ENCODE assay signal across 21 mouse cellular contexts in genomic region chr13:24862021-24862420, GRCm38 (mm10). TPM values are rescaled to one million over a fixed set of nuclear protein-coding genes. Genes with fewer than 3 reads are reported as not detected.
DNase-seq lines count a peak whose midpoint lies in the region; ATAC-seq and TF ChIP-seq lines count a peak whose summit lies in the region.
"Had no signal": no experiment of that assay in that cellular context is flagged by ENCODE, and none has a peak within 500 bp of the region (broad histone marks: within the 10 kb centered on the region; RNA-seq: fewer than 3 reads in every experiment).

No protein-coding gene starts in this region.

- H3K9ac ChIP-seq in hindbrain, postnatal 0 days (replicated peaks; ENCODE audit: low read length): no peak overlapping the region
- H3K9ac ChIP-seq in hindbrain, embryonic 16.5 days (ENCODE audit: low read depth, low read length): no peak overlapping the region
- 0 out of 2 replicates have a peak overlapping the region, but pooled peaks have one; percentile 12 for H3K9ac ChIP-seq in limb, embryonic 14.5 days (ENCODE audit: low read depth, low read length, severe bottlenecking)
- H3K9ac ChIP-seq: forebrain, embryonic 12.5 days; heart, embryonic 15.5 days; hindbrain, embryonic 15.5 days; neural tube, embryonic 12.5 days had no signal

- ATAC-seq in hindbrain, postnatal 0 days: no peak
- ATAC-seq in hindbrain, embryonic 16.5 days: no peak
- no peak for ATAC-seq in limb, embryonic 14.5 days (ENCODE audit: low FRiP score, low read depth)
- ATAC-seq: activated CD4-positive, CD25-positive, alpha-beta regulatory T cell, adult 4 months; intestine, postnatal 0 days had no signal

- TF ChIP-seq POLR2A in limb, embryonic 14.5 days (IDR thresholded peaks at IDR 0.05; ENCODE audit: borderline replicate concordance, extremely low read depth, insufficient read depth, insufficient read length): no peak

- WGBS in hindbrain, postnatal 0 days: 77% methylated on average over 7 of the region's 7 CpGs
- 73% methylated on average over 7 of the region's 7 CpGs for WGBS in hindbrain, embryonic 16.5 days
- 57% methylated on average over 7 of the region's 7 CpGs for WGBS in limb, embryonic 14.5 days
- WGBS in limb, embryonic 10.5 days: 84% methylated on average over 7 of the region's 7 CpGs

- no peak overlapping the region for H3K4me3 ChIP-seq in hindbrain, postnatal 0 days (ENCODE audit: low read length)
- no peak overlapping the region for H3K4me3 ChIP-seq in hindbrain, embryonic 16.5 days (ENCODE audit: low read length)
- no peak overlapping the region for H3K4me3 ChIP-seq in limb, embryonic 14.5 days (replicated peaks; ENCODE audit: low read length)
- no peak overlapping the region for H3K4me3 ChIP-seq in limb, embryonic 10.5 days
- H3K4me3 ChIP-seq: forebrain, embryonic 12.5 days; heart, embryonic 15.5 days; hindbrain, embryonic 15.5 days; megakaryocyte, embryonic 14.5 days; neural tube, embryonic 12.5 days had no signal

- no peaks in the 10 kb centered on the region for H3K27me3 ChIP-seq in hindbrain, postnatal 0 days (ENCODE audit: insufficient read depth, low read length)
- no peaks in the 10 kb centered on the region for H3K27me3 ChIP-seq in hindbrain, embryonic 16.5 days (replicated peaks; ENCODE audit: control insufficient read depth, insufficient read depth, low read length)
- no peaks in the 10 kb centered on the region for H3K27me3 ChIP-seq in limb, embryonic 14.5 days (ENCODE audit: control insufficient read depth, insufficient read depth, low read length)
- no peaks in the 10 kb centered on the region for H3K27me3 ChIP-seq in limb, embryonic 10.5 days (ENCODE audit: low read depth, poor library complexity, severe bottlenecking)
- H3K27me3 ChIP-seq: CH12.LX; forebrain, embryonic 12.5 days; heart, embryonic 15.5 days; hindbrain, embryonic 15.5 days; neural tube, embryonic 12.5 days had no signal

- H3K27ac ChIP-seq in hindbrain, postnatal 0 days: no peak overlapping the region
- no peak overlapping the region for H3K27ac ChIP-seq in hindbrain, embryonic 16.5 days (ENCODE audit: low read depth, low read length)
- no peak overlapping the region for H3K27ac ChIP-seq in limb, embryonic 14.5 days (replicated peaks; ENCODE audit: low read depth, low read length)
- H3K27ac ChIP-seq in limb, embryonic 10.5 days: no peak overlapping the region
- H3K27ac ChIP-seq: forebrain, embryonic 12.5 days; heart, embryonic 15.5 days; hindbrain, embryonic 15.5 days; neural tube, embryonic 12.5 days had no signal

- intact Hi-C loops in gastrocnemius, postnatal 36 days (cut with DNase I): no loop called here
- intact Hi-C loops in left cerebral cortex, postnatal 4 days (cut with DNase I): no loop called here

- H3K9me3 ChIP-seq in hindbrain, postnatal 0 days (ENCODE audit: low read length): no peaks in the 10 kb centered on the region
- H3K9me3 ChIP-seq in hindbrain, embryonic 16.5 days (ENCODE audit: control insufficient read depth, low read length): no peaks in the 10 kb centered on the region
- H3K9me3 ChIP-seq in limb, embryonic 14.5 days (ENCODE audit: control insufficient read depth, low read length): no peaks in the 10 kb centered on the region
- H3K9me3 ChIP-seq in limb, embryonic 10.5 days (replicated peaks): no peaks in the 10 kb centered on the region
- H3K9me3 ChIP-seq: forebrain, embryonic 12.5 days; G1E; heart, embryonic 15.5 days; hindbrain, embryonic 15.5 days; neural tube, embryonic 12.5 days had no signal

- no peak overlapping the region for H3K4me2 ChIP-seq in hindbrain, postnatal 0 days (ENCODE audit: low read depth, low read length)
- H3K4me2 ChIP-seq in hindbrain, embryonic 16.5 days (ENCODE audit: low read length): no peak overlapping the region
- H3K4me2 ChIP-seq in limb, embryonic 14.5 days (replicated peaks; ENCODE audit: low read depth, low read length, severe bottlenecking): no peak overlapping the region
- H3K4me2 ChIP-seq: forebrain, embryonic 12.5 days; heart, embryonic 15.5 days; hindbrain, embryonic 15.5 days; liver, embryonic 11.5 days; neural tube, embryonic 12.5 days had no signal

- no peaks in the 10 kb centered on the region for H3K4me1 ChIP-seq in hindbrain, postnatal 0 days (ENCODE audit: insufficient read depth, low read length)
- no peaks in the 10 kb centered on the region for H3K4me1 ChIP-seq in hindbrain, embryonic 16.5 days (ENCODE audit: control insufficient read depth, insufficient read depth, low read depth, low read length)
- H3K4me1 ChIP-seq in limb, embryonic 14.5 days (ENCODE audit: control insufficient read depth, insufficient read depth, low read length): peaks cover 2% of the 10 kb centered on the region; the same call in 1 of the 2 replicates
- H3K4me1 ChIP-seq in limb, embryonic 10.5 days: peaks cover 8% of the 10 kb centered on the region
- H3K4me1 ChIP-seq: forebrain, embryonic 12.5 days; heart, embryonic 15.5 days; hindbrain, embryonic 15.5 days; neural tube, embryonic 12.5 days had no signal

- TF ChIP-seq CTCF in hindbrain, postnatal 0 days (IDR thresholded peaks at IDR 0.05; ENCODE audit: low read depth): no peak

- H3K36me3 ChIP-seq in hindbrain, postnatal 0 days (ENCODE audit: insufficient read depth, low read length): 0 out of 2 replicates have a peak, but pooled peaks cover 4% of the 10 kb centered on the region
- peaks cover 6% of the 10 kb centered on the region for H3K36me3 ChIP-seq in hindbrain, embryonic 16.5 days (ENCODE audit: control insufficient read depth, insufficient read depth, low read length)
- H3K36me3 ChIP-seq in limb, embryonic 14.5 days (ENCODE audit: control insufficient read depth, insufficient read depth, low read length): no peaks in the 10 kb centered on the region
- no peaks in the 10 kb centered on the region for H3K36me3 ChIP-seq in limb, embryonic 10.5 days
- H3K36me3 ChIP-seq: forebrain, embryonic 12.5 days; G1E; heart, embryonic 15.5 days; hindbrain, embryonic 15.5 days; neural tube, embryonic 12.5 days had no signal

- DNase-seq in hindbrain, postnatal 0 days (ENCODE audit: low spot score): peak; percentile 5
- no peak for DNase-seq in limb, embryonic 14.5 days (ENCODE audit: low spot score)
- no peak for DNase-seq in limb, embryonic 10.5 days (ENCODE audit: low spot score)
- DNase-seq in brain, adult 2 months (ENCODE audit: low read depth, low spot score): peak; percentile 11
- peak; percentile 2 for DNase-seq in lung, postnatal 25 days (ENCODE audit: low spot score)
- no peak for DNase-seq in gastrocnemius, postnatal 36 days
- no peak for DNase-seq in left cerebral cortex, postnatal 4 days
- DNase-seq: gastrocnemius, postnatal 25 days had no signal

RNA-seq across cellular contexts. Expression of gene D130043K22Rik, which starts 17.1 kb away (rescaled TPM):
- total RNA-seq in hindbrain, postnatal 0 days (2014; rRNA removed): 11.3 and 13.0 TPM in 2 replicates
- polyA plus RNA-seq in hindbrain, postnatal 0 days (2015; fragmentation: Nextera tagmentation; extraction: Ambion mirVana): 6.1 TPM in 2 replicates
- polyA plus RNA-seq in hindbrain, embryonic 16.5 days (2015; fragmentation: Nextera tagmentation; extraction: Ambion mirVana): 9.5 and 9.6 TPM in 2 replicates
- 0.09 and 0.11 TPM in 2 replicates for polyA plus RNA-seq in limb, embryonic 14.5 days (2012; rRNA removed)
- 0.04 TPM in 2 replicates for polyA plus RNA-seq in limb, embryonic 14.5 days (2014; fragmentation: Nextera tagmentation; extraction: Ambion mirVana)
- 0.09 TPM in 1 of 2 replicates, not detected in the other for polyA plus RNA-seq in limb, embryonic 10.5 days (2016; fragmentation: Nextera tagmentation; extraction: Ambion mirVana)
- not detected for total RNA-seq in gastrocnemius, postnatal 36 days (2021)
- total RNA-seq in left cerebral cortex, postnatal 4 days (2021): 10 to 100 TPM; 19.1 to 22.2 TPM
- total RNA-seq: gastrocnemius, postnatal 25 days; heart, adult 8-10 months; hematopoietic stem cell, adult 5-6 weeks had no signal
- polyA plus RNA-seq: G1E; liver, embryonic 11.5 days had no signal

RNA-seq across cellular contexts. Expression of gene Tdp2, which starts 30.5 kb away (rescaled TPM):
- total RNA-seq in hindbrain, postnatal 0 days (2014; rRNA removed): 30.0 and 30.9 TPM in 2 replicates
- polyA plus RNA-seq in hindbrain, postnatal 0 days (2015; fragmentation: Nextera tagmentation; extraction: Ambion mirVana): 36.6 and 38.8 TPM in 2 replicates
- polyA plus RNA-seq in hindbrain, embryonic 16.5 days (2015; fragmentation: Nextera tagmentation; extraction: Ambion mirVana): 31.0 and 35.4 TPM in 2 replicates
- 66.9 and 68.2 TPM in 2 replicates for polyA plus RNA-seq in limb, embryonic 14.5 days (2012; rRNA removed)
- 41.5 and 51.9 TPM in 2 replicates for polyA plus RNA-seq in limb, embryonic 14.5 days (2014; fragmentation: Nextera tagmentation; extraction: Ambion mirVana)
- polyA plus RNA-seq in limb, embryonic 10.5 days (2016; fragmentation: Nextera tagmentation; extraction: Ambion mirVana): 74.4 and 74.5 TPM in 2 replicates
- total RNA-seq in gastrocnemius, postnatal 36 days (2021): 1 to 10 TPM; 6.0 to 9.0 TPM
- 10 to 100 TPM; 22.4 to 22.6 TPM for total RNA-seq in left cerebral cortex, postnatal 4 days (2021)

RNA-seq across cellular contexts. Expression of gene Acot13, which starts 30.7 kb away (rescaled TPM):
- 14.7 and 19.3 TPM in 2 replicates for total RNA-seq in hindbrain, postnatal 0 days (2014; rRNA removed)
- polyA plus RNA-seq in hindbrain, postnatal 0 days (2015; fragmentation: Nextera tagmentation; extraction: Ambion mirVana): 69.7 and 74.2 TPM in 2 replicates
- 59.4 and 66.5 TPM in 2 replicates for polyA plus RNA-seq in hindbrain, embryonic 16.5 days (2015; fragmentation: Nextera tagmentation; extraction: Ambion mirVana)
- 35.5 and 44.8 TPM in 2 replicates for polyA plus RNA-seq in limb, embryonic 14.5 days (2012; rRNA removed)
- polyA plus RNA-seq in limb, embryonic 14.5 days (2014; fragmentation: Nextera tagmentation; extraction: Ambion mirVana): 70.5 and 76.7 TPM in 2 replicates
- 61.4 and 64.2 TPM in 2 replicates for polyA plus RNA-seq in limb, embryonic 10.5 days (2016; fragmentation: Nextera tagmentation; extraction: Ambion mirVana)
- 100 to 1,000 TPM; 124 to 130 TPM for total RNA-seq in gastrocnemius, postnatal 36 days (2021)
- 10 to 100 TPM; 37.2 to 38.3 TPM for total RNA-seq in left cerebral cortex, postnatal 4 days (2021)

Comparison
In these comparisons a context has a peak if more than half of its experiments do, and no peak if none do; other contexts are left out.
1. DNase-seq: peak in hindbrain, postnatal 0 days (single experiment), brain, adult 2 months (single experiment) and lung, postnatal 25 days (single experiment); none in limb, embryonic 14.5 days (single experiment), limb, embryonic 10.5 days (single experiment), gastrocnemius, postnatal 36 days (0 of 2) and left cerebral cortex, postnatal 4 days (single experiment).